Mouse (Mus musculus): ENCODE measurements around the gene Cfap161.
A peak's percentile ranks its signal among the peaks of the same experiment; 100 is the strongest.

DNA sequence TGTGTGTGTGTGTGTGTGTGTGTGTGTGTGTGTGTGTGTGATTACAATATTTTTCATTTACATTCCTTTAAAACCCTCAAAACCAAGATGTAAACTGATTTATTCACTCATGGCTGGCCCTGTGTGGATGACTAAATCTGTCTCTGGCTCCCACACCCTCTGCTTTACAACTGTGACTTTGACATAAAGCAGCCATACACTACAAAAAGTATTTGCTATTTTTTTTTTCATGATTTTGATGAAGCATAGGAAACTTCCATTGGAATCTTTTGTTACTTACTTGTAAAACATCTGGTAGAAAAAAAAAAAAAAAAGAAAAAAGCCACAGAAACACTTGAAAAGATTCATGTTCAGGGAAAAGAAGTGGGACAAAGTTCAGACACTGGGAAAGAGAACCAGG is 3.3 kb upstream of the Cfap161 start:
- no peak for TF ChIP-seq CTCF (IDR thresholded peaks at IDR 0.05; ENCODE audit: low read depth)
- TF ChIP-seq EP300 (optimal IDR thresholded peaks at IDR 0.05), result peak; percentile 37
